Comparison of ENCODE assay signal across 24 mouse cellular contexts in genomic region chr8:128035672-128036071, GRCm38 (mm10).
A peak's percentile ranks its signal among the peaks of the same experiment; 100 is the strongest.
DNase-seq lines count a peak whose midpoint lies in the region; ATAC-seq and TF ChIP-seq lines count a peak whose summit lies in the region.
"Had no signal": no experiment of that assay in that cellular context is flagged by ENCODE, and none has a peak within 500 bp of the region (broad histone marks: within the 10 kb centered on the region; RNA-seq: fewer than 3 reads in every experiment).

No protein-coding gene starts in this region.

- no peak for TF ChIP-seq CTCF in stomach, postnatal 0 days (IDR thresholded peaks at IDR 0.05; ENCODE audit: low read depth)

- H3K27me3 ChIP-seq in kidney, embryonic 16.5 days (ENCODE audit: insufficient read depth, low read length) = no peaks in the 10 kb centered on the region
- H3K27me3 ChIP-seq in kidney, embryonic 14.5 days (ENCODE audit: control insufficient read depth, insufficient read depth, low read length) = no peaks in the 10 kb centered on the region
- H3K27me3 ChIP-seq in stomach, postnatal 0 days (ENCODE audit: control insufficient read depth, insufficient read depth, low read length) = no peaks in the 10 kb centered on the region
- H3K27me3 ChIP-seq: forebrain, embryonic 13.5 days; stomach, embryonic 15.5 days had no signal

- no peak overlapping the region for H3K27ac ChIP-seq in kidney, embryonic 16.5 days (ENCODE audit: low read length)
- H3K27ac ChIP-seq in kidney, embryonic 14.5 days (ENCODE audit: low read depth, low read length) = no peak overlapping the region
- H3K27ac ChIP-seq in stomach, postnatal 0 days (replicated peaks) = no peak overlapping the region
- H3K27ac ChIP-seq: forebrain, embryonic 13.5 days; hindbrain, postnatal 0 days; kidney, postnatal 0 days; stomach, embryonic 15.5 days had no signal

- no peaks in the 10 kb centered on the region for H3K36me3 ChIP-seq in kidney, embryonic 16.5 days (ENCODE audit: insufficient read depth, low read length)
- no peaks in the 10 kb centered on the region for H3K36me3 ChIP-seq in kidney, embryonic 14.5 days (ENCODE audit: control insufficient read depth, insufficient read depth, low read length)
- no peaks in the 10 kb centered on the region for H3K36me3 ChIP-seq in stomach, postnatal 0 days (ENCODE audit: control insufficient read depth, insufficient read depth, low read length)
- H3K36me3 ChIP-seq: stomach, embryonic 15.5 days had no signal

- DNase-seq in right cerebral cortex, postnatal 10 days (ENCODE audit: low spot score in 2 of 2) = peak; percentile 30 to 54
- DNase-seq in right cerebral cortex, postnatal 4 days = no peak
- DNase-seq in skeletal muscle tissue, adult 2 months (ENCODE audit: low read depth, low spot score) = peak; percentile 31
- no peak for DNase-seq in cerebellum, adult 11 months
- DNase-seq in stomach, postnatal 0 days (ENCODE audit: low spot score) = no peak
- DNase-seq: adrenal gland, adult 2 months; cerebellum, adult 11-12 months; cerebellum, postnatal 36 days; gastrocnemius, postnatal 36 days; left cerebral cortex, postnatal 4 days; liver; lung, postnatal 10 days; retina, postnatal 1 day; spleen, adult 18-20 months had no signal

- no peaks in the 10 kb centered on the region for H3K4me1 ChIP-seq in kidney, embryonic 16.5 days (ENCODE audit: insufficient read depth, low read length)
- H3K4me1 ChIP-seq in kidney, embryonic 14.5 days (ENCODE audit: control insufficient read depth, insufficient read depth, low read length) = no peaks in the 10 kb centered on the region
- H3K4me1 ChIP-seq in stomach, postnatal 0 days (replicated peaks; ENCODE audit: control insufficient read depth, insufficient read depth) = no peaks in the 10 kb centered on the region
- H3K4me1 ChIP-seq: forebrain, embryonic 13.5 days; stomach, embryonic 15.5 days had no signal

- no peak overlapping the region for H3K4me3 ChIP-seq in kidney, embryonic 16.5 days (ENCODE audit: low read length)
- no peak overlapping the region for H3K4me3 ChIP-seq in kidney, embryonic 14.5 days (ENCODE audit: low read length)
- H3K4me3 ChIP-seq in stomach, postnatal 0 days (ENCODE audit: low read depth, low read length) = no peak overlapping the region
- H3K4me3 ChIP-seq: erythroblast, embryonic 14.5 days; forebrain, embryonic 13.5 days; stomach, embryonic 15.5 days had no signal

- no peak for TF ChIP-seq EP300 in stomach, postnatal 0 days (optimal IDR thresholded peaks at IDR 0.05)

- no peaks in the 10 kb centered on the region for H3K9me3 ChIP-seq in kidney, embryonic 16.5 days (ENCODE audit: low read length)
- no peaks in the 10 kb centered on the region for H3K9me3 ChIP-seq in kidney, embryonic 14.5 days (ENCODE audit: control insufficient read depth, low read length)
- H3K9me3 ChIP-seq in stomach, postnatal 0 days (ENCODE audit: control insufficient read depth, low read length) = no peaks in the 10 kb centered on the region
- H3K9me3 ChIP-seq: forebrain, embryonic 13.5 days; stomach, embryonic 15.5 days had no signal

- 72% methylated on average over 3 of the region's 3 CpGs for WGBS in kidney, embryonic 16.5 days
- WGBS in kidney, embryonic 14.5 days = 74% methylated on average over 3 of the region's 3 CpGs
- 85% methylated on average over 3 of the region's 3 CpGs for WGBS in stomach, postnatal 0 days

- no peak overlapping the region for H3K4me2 ChIP-seq in kidney, embryonic 16.5 days (replicated peaks; ENCODE audit: low read depth, low read length)
- H3K4me2 ChIP-seq in kidney, embryonic 14.5 days (replicated peaks; ENCODE audit: low read depth, low read length) = no peak overlapping the region
- no peak overlapping the region for H3K4me2 ChIP-seq in stomach, postnatal 0 days (replicated peaks; ENCODE audit: low read depth)
- H3K4me2 ChIP-seq: forebrain, embryonic 13.5 days; heart, embryonic 11.5 days; stomach, embryonic 15.5 days had no signal

- ATAC-seq in kidney, embryonic 16.5 days (ENCODE audit: low FRiP score, low TSS enrichment) = 0 out of 2 replicates have a peak, but pooled peaks have one; percentile 19
- no peak for ATAC-seq in kidney, embryonic 14.5 days (ENCODE audit: low FRiP score, low TSS enrichment)
- ATAC-seq in hematopoietic stem cell, adult 5-6 weeks (replicated peaks in 1 of 2; ENCODE audit: insufficient read depth in 1 of 2, low FRiP score in 2 of 2, low TSS enrichment in 1 of 2, low read depth in 1 of 2, poor library complexity in 2 of 2, severe bottlenecking in 2 of 2) = peak; percentile 40 to 59; a peak in 3 of 4 replicates
- no peak for ATAC-seq in stomach, postnatal 0 days (ENCODE audit: low FRiP score, low TSS enrichment)
- ATAC-seq: forebrain, embryonic 13.5 days; hindbrain, postnatal 0 days; intestine, postnatal 0 days had no signal

- no peak overlapping the region for H3K9ac ChIP-seq in kidney, embryonic 16.5 days (replicated peaks; ENCODE audit: low read length)
- no peak overlapping the region for H3K9ac ChIP-seq in kidney, embryonic 14.5 days (ENCODE audit: low read depth, low read length)
- no peak overlapping the region for H3K9ac ChIP-seq in stomach, postnatal 0 days (ENCODE audit: low read length)
- H3K9ac ChIP-seq: forebrain, embryonic 13.5 days; stomach, embryonic 15.5 days had no signal

Comparison
In these comparisons a context has a peak if more than half of its experiments do, and no peak if none do; other contexts are left out.
1. ATAC-seq: peak in kidney, embryonic 16.5 days (single experiment) and hematopoietic stem cell, adult 5-6 weeks (2 of 2); none in kidney, embryonic 14.5 days (single experiment) and stomach, postnatal 0 days (single experiment).
2. DNase-seq: peak in right cerebral cortex, postnatal 10 days (2 of 2) and skeletal muscle tissue, adult 2 months (single experiment); none in right cerebral cortex, postnatal 4 days (single experiment), cerebellum, adult 11 months (single experiment) and stomach, postnatal 0 days (single experiment).